Mouse (Mus musculus): ENCODE measurements around the gene Lrrc41. TPM values are rescaled to one million over a fixed set of nuclear protein-coding genes. Genes with fewer than 3 reads are reported as not detected.

Gene Lrrc41
- polyA plus RNA-seq, 1 experiment from 2014 or later: 67.6 TPM

Other genes starting within 250 kb of the Lrrc41 start
- gene Mob3c, start 247.2 kb upstream of the Lrrc41 start, polyA plus RNA-seq (2014; fragmentation: Nextera tagmentation; extraction: Ambion mirVana): 9.7 and 9.8 TPM in 2 replicates
- gene Mknk1, start 236.1 kb upstream of the Lrrc41 start, polyA plus RNA-seq (2014; fragmentation: Nextera tagmentation; extraction: Ambion mirVana): 43.8 and 46.9 TPM in 2 replicates
- gene Kncn, start 190.9 kb upstream of the Lrrc41 start, polyA plus RNA-seq (2014; fragmentation: Nextera tagmentation; extraction: Ambion mirVana): not detected in 2 replicates
- gene 6430628N08Rik, start 184.6 kb upstream of the Lrrc41 start, polyA plus RNA-seq (2014; fragmentation: Nextera tagmentation; extraction: Ambion mirVana): not detected in 2 replicates
- gene Dmbx1, start 135.3 kb upstream of the Lrrc41 start, polyA plus RNA-seq (2014; fragmentation: Nextera tagmentation; extraction: Ambion mirVana): not detected in 2 replicates
- gene Faah, start 57.3 kb upstream of the Lrrc41 start, polyA plus RNA-seq (2014; fragmentation: Nextera tagmentation; extraction: Ambion mirVana): 3.9 and 4.7 TPM in 2 replicates
- 17.8 and 19.5 TPM in 2 replicates for gene Nsun4, start 21.4 kb upstream of the Lrrc41 start, polyA plus RNA-seq (2014; fragmentation: Nextera tagmentation; extraction: Ambion mirVana)
- 483 and 529 TPM in 2 replicates for gene Uqcrh, start 198 bp upstream of the Lrrc41 start, polyA plus RNA-seq (2014; fragmentation: Nextera tagmentation; extraction: Ambion mirVana)
- 59.4 and 61.7 TPM in 2 replicates for gene Rad54l, start 48.4 kb downstream of the Lrrc41 start, polyA plus RNA-seq (2014; fragmentation: Nextera tagmentation; extraction: Ambion mirVana)
- gene Pomgnt1, start 48.6 kb downstream of the Lrrc41 start, polyA plus RNA-seq (2014; fragmentation: Nextera tagmentation; extraction: Ambion mirVana): 32.8 and 37.7 TPM in 2 replicates
- gene Lurap1, start 76.1 kb downstream of the Lrrc41 start, polyA plus RNA-seq (2014; fragmentation: Nextera tagmentation; extraction: Ambion mirVana): 0.64 and 1.1 TPM in 2 replicates
- 0.11 TPM in 1 of 2 replicates, not detected in the other for gene Tspan1, start 92.3 kb downstream of the Lrrc41 start, polyA plus RNA-seq (2014; fragmentation: Nextera tagmentation; extraction: Ambion mirVana)
- gene 1700042G07Rik, start 98.1 kb downstream of the Lrrc41 start, polyA plus RNA-seq (2014; fragmentation: Nextera tagmentation; extraction: Ambion mirVana): not detected in 2 replicates
- not detected in 2 replicates for gene Gm49337, start 98.1 kb downstream of the Lrrc41 start, polyA plus RNA-seq (2014; fragmentation: Nextera tagmentation; extraction: Ambion mirVana)
- gene Pik3r3, start 146.3 kb downstream of the Lrrc41 start, polyA plus RNA-seq (2014; fragmentation: Nextera tagmentation; extraction: Ambion mirVana): 6.3 and 6.7 TPM in 2 replicates

Measured in liver, embryonic 11.5 days (tissue).